Mouse (Mus musculus) T-helper 2 cell (primary cell): ENCODE data around the gene Gm20683.

ENCODE experiments used
- in situ Hi-C: fragments of 300-600 bp; cut with MboI, MseI; formaldehyde crosslinking; loops from one replicate; pipeline ENCODE4 v1.15.1; 2025; ENCODE audit warnings: high pct_unique_total_duplicates

Gm20683 gene

GRCm38 (mm10) chr17:25874148-25874720 lies 32.7 kb upstream of the Gm20683 start:
- in situ Hi-C loops = loop anchor here (5.0 to 25.0 kb wide), 2 partner anchors 42 to 1412 kb away; partner anchors contain the start of genes Bricd5, E4f1, Pgp and Stub1

- in situ Hi-C loops = loop anchor here (5.0 to 25.0 kb wide), 2 partner anchors 41 to 1411 kb away; partner anchors contain the start of genes Bricd5, E4f1, Pgp and Stub1
These were observed 32.0 kb upstream of the Gm20683 start for GRCm38 (mm10) chr17:25873405-25874147.

- in situ Hi-C loops = loop anchor here (5.0 to 25.0 kb wide), 2 partner anchors 40 to 1410 kb away; partner anchors contain the start of genes Bricd5, E4f1, Pgp and Stub1
These were observed 31.1 kb upstream of the Gm20683 start for GRCm38 (mm10) chr17:25872676-25873075.

GRCm38 (mm10) chr17:25871566-25871965 lies 30.0 kb upstream of the Gm20683 start:
- in situ Hi-C loops = loop anchor here (5.0 to 25.0 kb wide), 2 partner anchors 39 to 1409 kb away; partner anchors contain the start of genes Bricd5, E4f1, Pgp and Stub1

GRCm38 (mm10) chr17:25869954-25870353 lies 28.4 kb upstream of the Gm20683 start:
- in situ Hi-C loops = loop anchor here (5.0 to 25.0 kb wide), 2 partner anchors 38 to 1408 kb away; partner anchors contain the start of genes Bricd5, E4f1, Pgp and Stub1

- in situ Hi-C loops = loop anchor here (25.0 kb wide), 1 partner anchor 1407 kb away; the partner anchor contains the start of genes Bricd5, E4f1 and Pgp
These were observed 27.9 kb upstream of the Gm20683 start for GRCm38 (mm10) chr17:25869498-25869897.

- in situ Hi-C loops = loop anchor here (25.0 kb wide), 1 partner anchor 1406 kb away; the partner anchor contains the start of genes Bricd5, E4f1 and Pgp
These were observed 27.1 kb upstream of the Gm20683 start, which contains the start of gene Mcrip2 for GRCm38 (mm10) chr17:25868601-25869191. Mcrip2 (minus strand) TSS chr17:25868764.

- in situ Hi-C loops = loop anchor here (25.0 kb wide), 1 partner anchor 1406 kb away; the partner anchor contains the start of genes Bricd5, E4f1 and Pgp
These were observed 26.5 kb upstream of the Gm20683 start for GRCm38 (mm10) chr17:25867836-25868600.

- in situ Hi-C loops = loop anchor here (25.0 kb wide), 1 partner anchor 1405 kb away; the partner anchor contains the start of genes Bricd5, E4f1 and Pgp
These were observed 25.9 kb upstream of the Gm20683 start for GRCm38 (mm10) chr17:25867509-25867835.

- in situ Hi-C loops = loop anchor here (25.0 kb wide), 1 partner anchor 1404 kb away; the partner anchor contains the start of genes Bricd5, E4f1 and Pgp
These were observed 24.6 kb upstream of the Gm20683 start for GRCm38 (mm10) chr17:25866172-25866571.

- in situ Hi-C loops = loop anchor here (25.0 kb wide), 1 partner anchor 1403 kb away; the partner anchor contains the start of genes Bricd5, E4f1 and Pgp
These were observed 23.7 kb upstream of the Gm20683 start for GRCm38 (mm10) chr17:25865288-25865687.

- in situ Hi-C loops = loop anchor here (25.0 kb wide), 1 partner anchor 1402 kb away; the partner anchor contains the start of genes Bricd5, E4f1 and Pgp
These were observed 22.7 kb upstream of the Gm20683 start for GRCm38 (mm10) chr17:25864311-25864710.

- in situ Hi-C loops = loop anchor here (25.0 kb wide), 1 partner anchor 1401 kb away; the partner anchor contains the start of genes Bricd5, E4f1 and Pgp
These were observed 22.1 kb upstream of the Gm20683 start for GRCm38 (mm10) chr17:25863681-25864080.

GRCm38 (mm10) chr17:25861704-25862612 lies 20.4 kb upstream of the Gm20683 start:
- in situ Hi-C loops = loop anchor here (25.0 kb wide), 1 partner anchor 1400 kb away; the partner anchor contains the start of genes Bricd5, E4f1 and Pgp

GRCm38 (mm10) chr17:25860832-25861703 lies 19.5 kb upstream of the Gm20683 start, which contains the start of gene Wdr90:
Wdr90 (minus strand) TSS chr17:25861501.
- in situ Hi-C loops = loop anchor here (25.0 kb wide), 1 partner anchor 1399 kb away; the partner anchor contains the start of genes Bricd5, E4f1 and Pgp

GRCm38 (mm10) chr17:25860229-25860628 lies 18.7 kb upstream of the Gm20683 start:
- in situ Hi-C loops = loop anchor here (25.0 kb wide), 1 partner anchor 1398 kb away; the partner anchor contains the start of genes Bricd5, E4f1 and Pgp

- in situ Hi-C loops = loop anchor here (25.0 kb wide), 1 partner anchor 1993 kb away; the partner anchor contains the start of gene Snrpc
These were observed 2.9 kb upstream of the Gm20683 start, which contains the start of gene Rhot2 for GRCm38 (mm10) chr17:25844396-25844901. Rhot2 (minus strand) TSS chr17:25844851.
